Mouse (Mus musculus) T-cell, adult 2 months (primary cell): Measurements from ENCODE around the gene Zic4.

Experiments
- DNase-seq: peaks from one replicate; pipeline ENCODE4 v3.0.0; 2022; ENCODE audit warnings: low spot score

Zic4 gene

GRCm38 (mm10) chr9:91404229-91404628, 42.0 kb downstream of the Zic4 start:
- no peak for DNase-seq

- no peak for DNase-seq
Measured at GRCm38 (mm10) chr9:91404905-91405752, 42.9 kb downstream of the Zic4 start.

- no peak for DNase-seq
Measured at GRCm38 (mm10) chr9:91405753-91406178, 43.6 kb downstream of the Zic4 start.

GRCm38 (mm10) chr9:91406258-91406763, 44.1 kb downstream of the Zic4 start:
- no peak for DNase-seq

GRCm38 (mm10) chr9:91409771-91410170, 47.6 kb downstream of the Zic4 start:
- no peak for DNase-seq

GRCm38 (mm10) chr9:91414007-91414661, 51.9 kb downstream of the Zic4 start:
- DNase-seq, result no peak

GRCm38 (mm10) chr9:91420441-91420840, 58.2 kb downstream of the Zic4 start:
- no peak for DNase-seq
